Mouse (Mus musculus): ENCODE results near the gene Frg2f1.
"Not testable (repeated sequence)": the region's sequence is repeated elsewhere in the genome, so short reads cannot be mapped to it uniquely, and the experiment has no call there.

Frg2f1 gene

GRCm38 (mm10) chr4:119539031-119539824, at the start of gene Frg2f1:
Gene Frg2f1, minus strand, starts transcription at chr4:119539529.
- peak; percentile 95 for DNase-seq (ENCODE audit: low spot score)

- no peak for DNase-seq (ENCODE audit: low spot score)
Measured at GRCm38 (mm10) chr4:119588037-119588436, 48.7 kb upstream of the Frg2f1 start.

GRCm38 (mm10) chr4:119575459-119575858, 36.1 kb upstream of the Frg2f1 start:
- DNase-seq (ENCODE audit: low spot score): no peak

GRCm38 (mm10) chr4:119574504-119574903, 35.2 kb upstream of the Frg2f1 start:
- no peak for DNase-seq (ENCODE audit: low spot score)

GRCm38 (mm10) chr4:119572682-119573081, 33.4 kb upstream of the Frg2f1 start:
- no peak for DNase-seq (ENCODE audit: low spot score)

- DNase-seq (ENCODE audit: low spot score): no peak
Measured at GRCm38 (mm10) chr4:119566322-119566835, 27.1 kb upstream of the Frg2f1 start.

GRCm38 (mm10) chr4:119563136-119563535, 23.8 kb upstream of the Frg2f1 start:
- no peak for DNase-seq (ENCODE audit: low spot score)

GRCm38 (mm10) chr4:119555466-119555865, 16.1 kb upstream of the Frg2f1 start:
- DNase-seq (ENCODE audit: low spot score): no peak

GRCm38 (mm10) chr4:119550864-119551263, 11.5 kb upstream of the Frg2f1 start:
- no peak for DNase-seq (ENCODE audit: low spot score)

GRCm38 (mm10) chr4:119540533-119540890, 1.2 kb upstream of the Frg2f1 start:
- DNase-seq (ENCODE audit: low spot score): no peak

- DNase-seq (ENCODE audit: low spot score): no peak
Measured at GRCm38 (mm10) chr4:119539836-119540532, 655 bp upstream of the Frg2f1 start.

- DNase-seq (ENCODE audit: low spot score): no peak
Measured at GRCm38 (mm10) chr4:119537436-119537835, 1.9 kb downstream of the Frg2f1 start.

- DNase-seq (ENCODE audit: low spot score): not testable (repeated sequence)
Measured at GRCm38 (mm10) chr4:119536615-119537014, 2.7 kb downstream of the Frg2f1 start, which contains the start of gene Foxj3. Gene Foxj3, plus strand, starts transcription at chr4:119537004.

- no peak for DNase-seq (ENCODE audit: low spot score)
Measured at GRCm38 (mm10) chr4:119535103-119535502, 4.2 kb downstream of the Frg2f1 start.

- no peak for DNase-seq (ENCODE audit: low spot score)
Measured at GRCm38 (mm10) chr4:119531813-119532212, 7.5 kb downstream of the Frg2f1 start.

- DNase-seq (ENCODE audit: low spot score): no peak
Measured at GRCm38 (mm10) chr4:119526329-119526845, 12.9 kb downstream of the Frg2f1 start.

- DNase-seq (ENCODE audit: low spot score): no peak
Measured at GRCm38 (mm10) chr4:119524466-119524865, 14.9 kb downstream of the Frg2f1 start.

GRCm38 (mm10) chr4:119524010-119524409, 15.3 kb downstream of the Frg2f1 start:
- DNase-seq (ENCODE audit: low spot score): no peak

- no peak for DNase-seq (ENCODE audit: low spot score)
Measured at GRCm38 (mm10) chr4:119523575-119523974, 15.8 kb downstream of the Frg2f1 start.

- no peak for DNase-seq (ENCODE audit: low spot score)
Measured at GRCm38 (mm10) chr4:119512731-119513141, 26.6 kb downstream of the Frg2f1 start.

- no peak for DNase-seq (ENCODE audit: low spot score)
Measured at GRCm38 (mm10) chr4:119511591-119511990, 27.7 kb downstream of the Frg2f1 start.

GRCm38 (mm10) chr4:119498319-119498848, 40.9 kb downstream of the Frg2f1 start:
- DNase-seq (ENCODE audit: low spot score): no peak

GRCm38 (mm10) chr4:119492933-119493327, 46.4 kb downstream of the Frg2f1 start:
- no peak for DNase-seq (ENCODE audit: low spot score)
